Comparison of ENCODE assay signal across 8 mouse cellular contexts in the genomic region with DNA sequence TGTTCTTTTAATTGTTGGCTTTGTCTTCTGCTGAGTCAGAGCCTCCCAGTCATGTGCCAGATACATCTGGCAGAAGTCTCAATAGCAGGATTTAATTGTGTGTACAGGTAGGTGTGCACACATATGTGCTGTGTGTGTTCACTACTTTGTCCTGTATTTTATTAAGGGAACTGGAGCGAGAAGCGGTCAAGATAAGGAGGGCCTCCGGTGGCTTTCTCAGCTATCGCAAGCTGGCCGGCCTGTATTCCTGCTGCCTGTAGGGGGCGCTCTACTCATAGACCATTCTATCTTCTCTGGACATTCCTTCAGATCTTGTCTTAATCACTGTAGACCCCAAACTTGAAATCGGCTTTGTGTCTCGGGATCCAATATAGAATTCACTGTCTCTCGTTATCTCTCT. TPM values are rescaled to one million over a fixed set of nuclear protein-coding genes. Genes with fewer than 3 reads are reported as not detected.
DNase-seq lines count a peak whose midpoint lies in the region; ATAC-seq and TF ChIP-seq lines count a peak whose summit lies in the region.

No protein-coding gene starts in this region.

- ATAC-seq in heart, embryonic 12.5 days (ENCODE audit: insufficient number of reproducible peaks, low FRiP score) = no peak
- ATAC-seq in monocyte, adult 5-6 weeks (replicated peaks; ENCODE audit: insufficient number of reproducible peaks, low FRiP score, low TSS enrichment, poor library complexity, severe bottlenecking) = peak; percentile 42; the same call in 1 of the 2 replicates

- no peak overlapping the region for H3K27ac ChIP-seq in heart, embryonic 12.5 days (ENCODE audit: poor library complexity, severe bottlenecking)
- H3K27ac ChIP-seq in left cerebral cortex, adult 2 months = peak overlapping the region; percentile 94; the same call in 1 of the 2 replicates

- DNase-seq in heart, adult 11 months = peak; percentile 95
- peak; percentile 89 for DNase-seq in adrenal gland, postnatal 14 days
- DNase-seq in embryo, embryonic 11.5 days (ENCODE audit: low read depth, low spot score) = peak; percentile 37
- peak; percentile 76 to 78 for DNase-seq in heart, postnatal 36 days
- DNase-seq in left cerebral cortex, adult 2 months (ENCODE audit: extremely low spot score in 1 of 2, low spot score in 2 of 2) = peak; percentile 76 to 78
- DNase-seq in splenic B cell, adult 2 months (ENCODE audit: low read depth, low spot score) = peak; percentile 69

- no peak overlapping the region; the same call in 1 of the 2 replicates for H3K4me2 ChIP-seq in heart, embryonic 12.5 days

- peaks cover 10% of the 10 kb centered on the region; the same call in 1 of the 2 replicates for H3K4me1 ChIP-seq in heart, embryonic 12.5 days (replicated peaks)

- H3K27me3 ChIP-seq in heart, embryonic 12.5 days (replicated peaks) = no peaks in the 10 kb centered on the region
- H3K27me3 ChIP-seq in splenic B cell, adult 2 months (ENCODE audit: control insufficient read depth, insufficient read depth, low read length, poor library complexity, severe bottlenecking) = peaks cover 4% of the 10 kb centered on the region

- intact Hi-C loops in heart, postnatal 36 days (cut with DNase I) = loop anchor here (1.0 kb wide), 1 partner anchor 50 kb away; no protein-coding TSS in a partner anchor
- intact Hi-C loops in left cerebral cortex, adult 2 months (cut with DNase I) = loop anchor here (1.0 to 5.0 kb wide), 2 partner anchors 50 to 179 kb away; no protein-coding TSS in a partner anchor

- 20% methylated on average over 9 of the region's 9 CpGs for WGBS in heart, embryonic 12.5 days

- H3K4me3 ChIP-seq in heart, embryonic 12.5 days = no peak overlapping the region
- H3K4me3 ChIP-seq in left cerebral cortex, adult 2 months = no peak overlapping the region; the same call in 1 of the 2 replicates

- peak; percentile 88 for TF ChIP-seq CTCF in left cerebral cortex, adult 2 months (IDR thresholded peaks at IDR 0.05)

- H3K36me3 ChIP-seq in heart, embryonic 12.5 days = no peaks in the 10 kb centered on the region
- no peaks in the 10 kb centered on the region for H3K36me3 ChIP-seq in splenic B cell, adult 2 months (ENCODE audit: control insufficient read depth, insufficient read depth, low read length, poor library complexity, severe bottlenecking)

- no peaks in the 10 kb centered on the region for H3K9me3 ChIP-seq in heart, embryonic 12.5 days (replicated peaks)

- H3K9ac ChIP-seq in heart, embryonic 12.5 days = no peak overlapping the region

RNA-seq across cellular contexts. Expression of a gene that starts 1.2 kb away (rescaled TPM):
- polyA plus RNA-seq in heart, embryonic 12.5 days (2016; fragmentation: Nextera tagmentation; extraction: Ambion mirVana) = 13.3 and 13.8 TPM in 2 replicates
- total RNA-seq in adrenal gland, postnatal 14 days (2021) = 13.6 and 18.5 TPM in 2 replicates
- 10 to 100 TPM; 23.4 to 26.5 TPM for total RNA-seq in heart, postnatal 36 days (2021)
- 10 to 100 TPM; 56.5 to 56.8 TPM for total RNA-seq in left cerebral cortex, adult 2 months (2021)
- 0.19 TPM in 1 of 3 replicates, not detected in the others for total RNA-seq in monocyte, adult 5-6 weeks (2017)

RNA-seq across cellular contexts. Expression of a gene that starts 4.3 kb away (rescaled TPM):
- 0.15 and 0.24 TPM in 2 replicates for polyA plus RNA-seq in heart, embryonic 12.5 days (2016; fragmentation: Nextera tagmentation; extraction: Ambion mirVana)
- 5.1 and 13.5 TPM in 2 replicates for total RNA-seq in adrenal gland, postnatal 14 days (2021)
- total RNA-seq in heart, postnatal 36 days (2021) = 1 to 10 TPM; 1.4 to 2.5 TPM
- 10 to 100 TPM; 19.2 to 19.8 TPM for total RNA-seq in left cerebral cortex, adult 2 months (2021)
- total RNA-seq in monocyte, adult 5-6 weeks (2017) = 0.11 to 1.8 TPM (median 0.39 TPM) in 3 replicates

Comparison
In these comparisons a context has a peak if more than half of its experiments do, and no peak if none do; other contexts are left out.
1. DNase-seq: peak in every context shown above with its lines; median percentile 95 in heart, adult 11 months; 89 in adrenal gland, postnatal 14 days; 77 in heart, postnatal 36 days; 77 in left cerebral cortex, adult 2 months; 69 in splenic B cell, adult 2 months; 37 in embryo, embryonic 11.5 days.
2. RNA of a gene that starts 1.2 kb away (total RNA-seq): 56.5 to 56.8 TPM in left cerebral cortex, adult 2 months, 23.4 to 26.5 TPM in heart, postnatal 36 days and 13.6 to 18.5 TPM in adrenal gland, postnatal 14 days; 0.19 TPM in monocyte, adult 5-6 weeks; every median in the first group is over 10 times any median in the second.